9 mouse cellular contexts compared by ENCODE assay signal in genomic region chr5:88930129-88930528, GRCm38 (mm10). TPM values are rescaled to one million over a fixed set of nuclear protein-coding genes. Genes with fewer than 3 reads are reported as not detected.
DNase-seq lines count a peak whose midpoint lies in the region; ATAC-seq lines count a peak whose summit lies in the region.
"Had no signal": no experiment of that assay in that cellular context is flagged by ENCODE, and none has a peak within 500 bp of the region (broad histone marks: within the 10 kb centered on the region; RNA-seq: fewer than 3 reads in every experiment).

No protein-coding gene starts in this region.

- H3K9ac ChIP-seq in heart, embryonic 13.5 days = peak overlapping the region; percentile 66; the same call in 1 of the 2 replicates
- no peak overlapping the region for H3K9ac ChIP-seq in midbrain, embryonic 11.5 days (ENCODE audit: low read length)
- no peak overlapping the region for H3K9ac ChIP-seq in hindbrain, embryonic 15.5 days
- H3K9ac ChIP-seq in stomach, embryonic 16.5 days (ENCODE audit: low read length) = 0 out of 2 replicates have a peak overlapping the region, but pooled peaks have one; percentile 7

- H3K36me3 ChIP-seq in heart, embryonic 13.5 days = no peaks in the 10 kb centered on the region
- no peaks in the 10 kb centered on the region for H3K36me3 ChIP-seq in midbrain, embryonic 10.5 days
- H3K36me3 ChIP-seq in midbrain, embryonic 11.5 days (ENCODE audit: control insufficient read depth, insufficient read depth, low read length) = no peaks in the 10 kb centered on the region
- no peaks in the 10 kb centered on the region for H3K36me3 ChIP-seq in hindbrain, embryonic 15.5 days
- H3K36me3 ChIP-seq in stomach, embryonic 16.5 days (ENCODE audit: control insufficient read depth, insufficient read depth, low read length) = no peaks in the 10 kb centered on the region

- no peaks in the 10 kb centered on the region for H3K27me3 ChIP-seq in heart, embryonic 13.5 days (replicated peaks)
- H3K27me3 ChIP-seq in midbrain, embryonic 10.5 days (ENCODE audit: low read depth, poor library complexity, severe bottlenecking) = no peaks in the 10 kb centered on the region
- H3K27me3 ChIP-seq in midbrain, embryonic 11.5 days (ENCODE audit: control insufficient read depth, insufficient read depth, low read length) = no peaks in the 10 kb centered on the region
- H3K27me3 ChIP-seq in hindbrain, embryonic 15.5 days = no peaks in the 10 kb centered on the region
- no peaks in the 10 kb centered on the region for H3K27me3 ChIP-seq in stomach, embryonic 16.5 days (ENCODE audit: control insufficient read depth, insufficient read depth, low read length)

- no peaks in the 10 kb centered on the region for H3K9me3 ChIP-seq in heart, embryonic 13.5 days
- H3K9me3 ChIP-seq in midbrain, embryonic 10.5 days (replicated peaks) = no peaks in the 10 kb centered on the region
- no peaks in the 10 kb centered on the region for H3K9me3 ChIP-seq in midbrain, embryonic 11.5 days (ENCODE audit: control insufficient read depth, low read length)
- no peaks in the 10 kb centered on the region for H3K9me3 ChIP-seq in hindbrain, embryonic 15.5 days
- no peaks in the 10 kb centered on the region for H3K9me3 ChIP-seq in stomach, embryonic 16.5 days (replicated peaks; ENCODE audit: control insufficient read depth, low read length)
- H3K9me3 ChIP-seq: megakaryocyte, embryonic 14.5 days had no signal

- peak overlapping the region; percentile 97 for H3K27ac ChIP-seq in heart, embryonic 13.5 days (replicated peaks)
- 0 out of 2 replicates have a peak overlapping the region, but pooled peaks have one; percentile 33 for H3K27ac ChIP-seq in midbrain, embryonic 10.5 days (replicated peaks)
- H3K27ac ChIP-seq in midbrain, embryonic 11.5 days (ENCODE audit: low read depth, low read length) = no peak overlapping the region
- H3K27ac ChIP-seq in hindbrain, embryonic 15.5 days (replicated peaks) = peak overlapping the region; percentile 54; the same call in 1 of the 2 replicates
- H3K27ac ChIP-seq in stomach, embryonic 16.5 days (ENCODE audit: low read length) = no peak overlapping the region

- WGBS in heart, embryonic 13.5 days = 41% methylated on average over 5 of the region's 5 CpGs
- 85% methylated on average over 5 of the region's 5 CpGs for WGBS in midbrain, embryonic 10.5 days
- WGBS in midbrain, embryonic 11.5 days = 84% methylated on average over 5 of the region's 5 CpGs
- 66% methylated on average over 5 of the region's 5 CpGs for WGBS in hindbrain, embryonic 15.5 days
- WGBS in stomach, embryonic 16.5 days = 65% methylated on average over 5 of the region's 5 CpGs

- DNase-seq in heart, adult 9 months (ENCODE audit: low spot score in 2 of 2) = no peak
- no peak for DNase-seq in midbrain, embryonic 10.5 days (ENCODE audit: low spot score)
- DNase-seq in midbrain, embryonic 11.5 days (ENCODE audit: low spot score, missing footprints) = no peak
- DNase-seq in thymus, postnatal 36 days = no peak

- no peak for ATAC-seq in heart, embryonic 13.5 days (ENCODE audit: extremely low read depth, insufficient number of reproducible peaks, low FRiP score, low TSS enrichment)
- no peak for ATAC-seq in midbrain, embryonic 11.5 days (ENCODE audit: low FRiP score)
- peak; percentile 39 for ATAC-seq in hindbrain, embryonic 15.5 days (ENCODE audit: low FRiP score, low read depth)
- no peak for ATAC-seq in stomach, embryonic 16.5 days (ENCODE audit: insufficient read depth, low FRiP score)
- ATAC-seq in inflammation-experienced regulatory T-cells, adult 6 months = no peak

- peaks cover 71% of the 10 kb centered on the region for H3K4me1 ChIP-seq in heart, embryonic 13.5 days
- peaks cover 24% of the 10 kb centered on the region for H3K4me1 ChIP-seq in midbrain, embryonic 10.5 days
- peaks cover 8% of the 10 kb centered on the region; the same call in 1 of the 2 replicates for H3K4me1 ChIP-seq in midbrain, embryonic 11.5 days (ENCODE audit: control insufficient read depth, insufficient read depth, low read length)
- H3K4me1 ChIP-seq in hindbrain, embryonic 15.5 days (replicated peaks) = peaks cover 31% of the 10 kb centered on the region
- peaks cover 28% of the 10 kb centered on the region for H3K4me1 ChIP-seq in stomach, embryonic 16.5 days (ENCODE audit: control insufficient read depth, insufficient read depth, low read length)

- peak overlapping the region; percentile 63 for H3K4me2 ChIP-seq in heart, embryonic 13.5 days
- H3K4me2 ChIP-seq in midbrain, embryonic 11.5 days = no peak overlapping the region
- H3K4me2 ChIP-seq in hindbrain, embryonic 15.5 days = peak overlapping the region; percentile 45
- H3K4me2 ChIP-seq in stomach, embryonic 16.5 days (ENCODE audit: low read depth, low read length) = 0 out of 2 replicates have a peak overlapping the region, but pooled peaks have one; percentile 16

- no peak overlapping the region; the same call in 1 of the 2 replicates for H3K4me3 ChIP-seq in heart, embryonic 13.5 days
- H3K4me3 ChIP-seq in midbrain, embryonic 10.5 days = no peak overlapping the region
- no peak overlapping the region for H3K4me3 ChIP-seq in midbrain, embryonic 11.5 days (ENCODE audit: low read depth, low read length)
- no peak overlapping the region for H3K4me3 ChIP-seq in hindbrain, embryonic 15.5 days
- H3K4me3 ChIP-seq in stomach, embryonic 16.5 days (replicated peaks; ENCODE audit: low read length) = no peak overlapping the region

RNA-seq across cellular contexts. Expression of gene Slc4a4, which starts 43.5 kb away (rescaled TPM):
- polyA plus RNA-seq in heart, embryonic 13.5 days (2015; fragmentation: Nextera tagmentation; extraction: Ambion mirVana) = 3.1 and 3.9 TPM in 2 replicates
- polyA plus RNA-seq in midbrain, embryonic 10.5 days (2016; fragmentation: Nextera tagmentation; extraction: Ambion mirVana) = 1.5 TPM in 2 replicates
- 1.6 and 2.2 TPM in 2 replicates for polyA plus RNA-seq in midbrain, embryonic 11.5 days (2014; fragmentation: Nextera tagmentation; extraction: Ambion mirVana)
- polyA plus RNA-seq in hindbrain, embryonic 15.5 days (2015; fragmentation: Nextera tagmentation; extraction: Ambion mirVana) = 13.4 and 14.3 TPM in 2 replicates
- polyA plus RNA-seq in stomach, embryonic 16.5 days (2015; fragmentation: Nextera tagmentation; extraction: Ambion mirVana) = 1.8 and 2.6 TPM in 2 replicates
- under 1 TPM in 1 of 3 experiments, not detected in 2; 0.09 TPM for polyA plus RNA-seq in inflammation-experienced regulatory T-cells, adult 6 months (2017; shearing (Covaris generic))

Comparison
In these comparisons a context has a peak if more than half of its experiments do, and no peak if none do; other contexts are left out.
1. H3K27ac ChIP-seq: peak in heart, embryonic 13.5 days (single experiment), midbrain, embryonic 10.5 days (single experiment) and hindbrain, embryonic 15.5 days (single experiment); none in midbrain, embryonic 11.5 days (single experiment) and stomach, embryonic 16.5 days (single experiment).
2. H3K9ac ChIP-seq: peak in heart, embryonic 13.5 days (single experiment) and stomach, embryonic 16.5 days (single experiment); none in midbrain, embryonic 11.5 days (single experiment) and hindbrain, embryonic 15.5 days (single experiment).